Mouse (Mus musculus) limb, embryonic 11.5 days (tissue): ENCODE results near the gene Ube2a. TPM values are rescaled to one million over a fixed set of nuclear protein-coding genes. Genes with fewer than 3 reads are reported as not detected.

Experiments used
- ATAC-seq: fragments of 200-750 bp; cut with Nextera tagmentation; 2 replicates; pipeline ENCODE4 v1.8.0; 2017; ENCODE audit warnings: low read depth; ENCODE audit not compliant: insufficient number of reproducible peaks, low FRiP score, low TSS enrichment
- DNase-seq: peaks from one replicate; pipeline ENCODE4 v3.0.0-alpha.2; 2015; ENCODE audit warnings: low spot score
- H3K27ac ChIP-seq: fragments of 300-500 bp; sonication (generic); replicated peaks from 2 replicates; pipeline ENCODE4 v1.5.1; 2014; ENCODE audit warnings: low read depth, mild to moderate bottlenecking, low read length
- H3K27me3 ChIP-seq: fragments of 300-500 bp; sonication (generic); 2 replicates; pipeline ENCODE4 v1.6.1; 2014; ENCODE audit warnings: mild to moderate bottlenecking, low read length, mixed read lengths; ENCODE audit not compliant: control insufficient read depth, insufficient read depth
- H3K36me3 ChIP-seq: fragments of 300-500 bp; sonication (generic); 2 replicates; pipeline ENCODE4 v1.6.1; 2014; ENCODE audit warnings: mild to moderate bottlenecking, low read length, moderate library complexity, mixed read lengths; ENCODE audit not compliant: control insufficient read depth, insufficient read depth
- H3K4me1 ChIP-seq: fragments of 300-500 bp; sonication (generic); 2 replicates; pipeline ENCODE4 v1.6.1; 2014; ENCODE audit warnings: low read length, mixed read lengths; ENCODE audit not compliant: control insufficient read depth, insufficient read depth
- H3K4me2 ChIP-seq: fragments of 300-500 bp; sonication (generic); 2 replicates; pipeline ENCODE4 v1.6.1; 2014; ENCODE audit warnings: low read depth, mild to moderate bottlenecking, moderate library complexity; ENCODE audit not compliant: severe bottlenecking
- H3K4me3 ChIP-seq: fragments of 300-500 bp; sonication (generic); 2 replicates; pipeline ENCODE4 v1.5.1; 2014; ENCODE audit warnings: low read depth, low read length
- H3K9ac ChIP-seq: fragments of 300-500 bp; sonication (generic); 2 replicates; pipeline ENCODE4 v1.6.1; 2014; ENCODE audit warnings: mild to moderate bottlenecking, low read length
- H3K9me3 ChIP-seq: fragments of 300-500 bp; sonication (generic); 2 replicates; pipeline ENCODE4 v1.6.1; 2016; ENCODE audit warnings: low read length; ENCODE audit not compliant: control insufficient read depth
- WGBS: fragments of 180-500 bp; shearing (Covaris S2); extraction: QIAGEN DNeasy Blood & Tissue Kit; methylation state at CpG from one replicate; pipeline ENCODE4 v1.1.7; 2014; 5-methylcytosine and 5-hydroxymethylcytosine counted together
- polyA plus RNA-seq: library from polyadenylated mRNA; unstranded; fragments of >200 nt; fragmentation: Nextera tagmentation; extraction: Ambion mirVana; gene quantifications from 2 replicates; pipeline ENCODE4 v1.2.1, GENCODE M21; 2014

The Ube2a gene
- polyA plus RNA-seq, 1 experiment from 2014 or later = 124 TPM

DNA sequence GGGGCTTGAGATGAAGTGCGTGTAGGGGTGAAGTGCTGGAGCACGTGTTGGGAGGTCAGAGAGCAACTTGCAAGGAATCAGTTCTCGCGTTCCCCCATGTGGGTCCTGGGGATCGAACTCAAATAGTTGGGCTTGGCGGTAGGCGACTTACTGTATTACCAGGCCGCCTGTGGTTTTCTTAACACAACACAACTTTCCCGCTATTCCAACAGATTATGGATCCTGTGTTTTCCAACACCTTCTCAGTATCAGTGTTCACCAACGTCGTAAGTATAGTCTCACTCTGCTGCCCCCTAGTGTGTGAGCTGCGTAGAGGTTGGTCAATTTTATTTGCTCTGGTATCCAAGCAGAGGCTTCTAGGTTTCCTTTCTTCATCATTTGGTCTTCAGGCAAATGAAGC lies 37.6 kb downstream of the Ube2a start:
- Histone ChIP-seq H3K4me1 (no peaks in the 10 kb centered on the region), H3K9me3 (no peaks in the 10 kb centered on the region), H3K27ac (no peak overlapping the region), H3K4me3 (no peak overlapping the region), H3K27me3 (no peaks in the 10 kb centered on the region), H3K36me3 (no peaks in the 10 kb centered on the region), H3K9ac (no peak overlapping the region), H3K4me2 (no peak overlapping the region)
- ATAC-seq (no peak), DNase-seq (peak; percentile 54)
- WGBS = 47% methylated on average over 12 of the region's 12 CpGs

DNA sequence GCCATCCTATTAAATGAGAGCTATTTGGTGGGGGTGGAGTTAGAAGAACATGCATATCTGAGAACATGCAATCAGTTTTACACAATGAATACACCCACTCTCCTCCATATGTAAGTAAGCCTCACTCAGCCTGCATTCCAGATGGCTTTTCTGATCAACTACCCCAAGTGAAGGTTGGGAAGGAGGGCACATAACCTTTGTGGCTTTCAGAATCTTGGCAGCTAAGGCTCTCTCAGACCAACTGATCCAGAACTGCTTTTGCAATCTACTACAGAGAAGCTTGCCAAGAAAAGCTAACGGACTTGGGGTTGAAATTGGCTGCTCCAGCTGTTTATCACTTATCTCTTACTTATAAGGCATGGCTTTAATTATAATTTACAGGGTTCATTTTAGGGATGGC lies 44.0 kb downstream of the Ube2a start:
- DNase-seq (no peak), ATAC-seq (no peak)
- H3K9me3 ChIP-seq = no peaks in the 10 kb centered on the region
- H3K36me3 ChIP-seq = no peaks in the 10 kb centered on the region; the same call in 1 of the 2 replicates
- H3K4me3 ChIP-seq = no peak overlapping the region
- no peak overlapping the region for H3K4me2 ChIP-seq
- WGBS = 79% methylated on average over 1 of the region's 1 CpGs
- no peak overlapping the region for H3K27ac ChIP-seq
- H3K27me3 ChIP-seq = no peaks in the 10 kb centered on the region
- H3K9ac ChIP-seq = no peak overlapping the region
- H3K4me1 ChIP-seq = no peaks in the 10 kb centered on the region

DNA sequence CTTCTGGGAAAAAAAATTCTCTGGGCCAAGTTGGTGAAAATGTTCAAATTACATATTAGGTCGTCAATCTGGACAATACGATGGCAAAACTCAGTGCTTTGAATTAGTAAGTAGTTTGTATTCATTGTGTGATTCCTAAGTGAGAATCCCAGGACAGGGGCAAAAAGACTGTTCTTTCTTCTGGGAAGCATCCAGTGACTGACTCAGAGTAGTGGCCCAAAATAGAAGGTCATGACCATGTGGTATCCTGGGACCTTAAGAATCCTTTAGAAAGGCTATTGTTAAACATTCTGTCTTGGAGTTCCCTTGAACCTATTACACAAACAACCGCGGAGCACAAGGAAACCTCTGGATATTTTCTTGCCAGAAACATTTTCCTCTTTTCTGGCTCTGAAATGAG lies 47.6 kb downstream of the Ube2a start:
- Histone ChIP-seq H3K4me1 (no peaks in the 10 kb centered on the region), H3K27me3 (no peaks in the 10 kb centered on the region), H3K4me3 (no peak overlapping the region), H3K4me2 (no peak overlapping the region), H3K9me3 (no peaks in the 10 kb centered on the region), H3K9ac (no peak overlapping the region), H3K27ac (no peak overlapping the region), H3K36me3 (no peaks in the 10 kb centered on the region; the same call in 1 of the 2 replicates)
- DNase-seq (no peak), ATAC-seq (no peak)
- 93% methylated on average over 4 of the region's 4 CpGs for WGBS

DNA sequence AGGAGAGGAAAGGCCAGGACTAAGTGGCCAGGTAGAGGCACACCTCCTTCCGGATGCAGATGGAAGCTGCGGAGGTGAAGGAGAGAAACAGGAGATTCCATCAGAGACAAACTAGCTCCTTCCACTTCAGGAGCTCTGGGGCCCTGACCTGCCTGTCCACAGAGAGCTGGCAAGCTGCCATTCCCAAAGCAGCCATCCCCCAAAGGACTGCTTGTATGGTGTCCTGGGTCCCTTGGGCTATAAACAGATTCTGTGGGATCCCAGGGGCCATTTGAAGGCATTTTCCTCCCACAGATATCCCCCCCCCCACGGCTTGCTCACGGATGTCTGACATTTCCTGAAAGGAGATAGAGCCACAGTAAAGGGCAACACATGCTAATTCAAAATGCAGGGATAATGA lies 55.1 kb downstream of the Ube2a start:
- DNase-seq (no peak), ATAC-seq (no peak)
- H3K27ac ChIP-seq = no peak overlapping the region
- H3K9ac ChIP-seq = no peak overlapping the region
- no peak overlapping the region for H3K4me2 ChIP-seq
- no peaks in the 10 kb centered on the region; the same call in 1 of the 2 replicates for H3K36me3 ChIP-seq
- H3K27me3 ChIP-seq = no peaks in the 10 kb centered on the region
- no peaks in the 10 kb centered on the region for H3K9me3 ChIP-seq
- whole genome bisulfite sequencing = 88% methylated on average over 4 of the region's 4 CpGs
- H3K4me1 ChIP-seq = no peaks in the 10 kb centered on the region
- H3K4me3 ChIP-seq = no peak overlapping the region

- Histone ChIP-seq H3K9ac (no peak overlapping the region), H3K4me3 (no peak overlapping the region), H3K27ac (no peak overlapping the region), H3K4me2 (no peak overlapping the region), H3K27me3 (no peaks in the 10 kb centered on the region), H3K4me1 (no peaks in the 10 kb centered on the region), H3K9me3 (no peaks in the 10 kb centered on the region), H3K36me3 (no peaks in the 10 kb centered on the region; the same call in 1 of the 2 replicates)
- ATAC-seq = no peak
- WGBS = 79% methylated on average over 4 of the region's 4 CpGs
- no peak for DNase-seq
Measured at GRCm38 (mm10) chrX:36929694-36930093, 56.0 kb downstream of the Ube2a start.

- no peak for ATAC-seq
- Histone ChIP-seq H3K9me3 (no peaks in the 10 kb centered on the region), H3K36me3 (no peaks in the 10 kb centered on the region; the same call in 1 of the 2 replicates), H3K4me3 (no peak overlapping the region), H3K4me2 (no peak overlapping the region), H3K27me3 (no peaks in the 10 kb centered on the region), H3K4me1 (no peaks in the 10 kb centered on the region), H3K9ac (no peak overlapping the region), H3K27ac (no peak overlapping the region)
- no peak for DNase-seq
- 42% methylated on average over 1 of the region's 1 CpGs for WGBS
Measured at GRCm38 (mm10) chrX:36930574-36930973, 56.9 kb downstream of the Ube2a start.

Other genes starting within 250 kb of the Ube2a start
- gene Akap17b, start 228.5 kb upstream of the Ube2a start, polyA plus RNA-seq = 2.2 and 2.6 TPM in 2 replicates
- gene Slc25a43, start 130.2 kb upstream of the Ube2a start, polyA plus RNA-seq = 1.2 and 1.3 TPM in 2 replicates
- gene Slc25a5, start 78.2 kb upstream of the Ube2a start, polyA plus RNA-seq = 626 and 628 TPM in 2 replicates
- 36.0 and 41.8 TPM in 2 replicates for gene C330007P06Rik, start 211 bp downstream of the Ube2a start, polyA plus RNA-seq
- 2.6 and 2.9 TPM in 2 replicates for gene Nkrf, start 29.0 kb downstream of the Ube2a start, polyA plus RNA-seq
- 89.0 and 99.0 TPM in 2 replicates for gene Sept6, start 117.9 kb downstream of the Ube2a start, polyA plus RNA-seq
- gene Sowahd, start 174.9 kb downstream of the Ube2a start, polyA plus RNA-seq = not detected in 2 replicates
- gene Rpl39, start 211.5 kb downstream of the Ube2a start, polyA plus RNA-seq = 520 and 540 TPM in 2 replicates
- 21.8 and 22.4 TPM in 2 replicates for gene Upf3b, start 236.4 kb downstream of the Ube2a start, polyA plus RNA-seq